Mouse (Mus musculus): ENCODE data around the gene Ccn5. TPM values are rescaled to one million over a fixed set of nuclear protein-coding genes. Genes with fewer than 3 reads are reported as not detected.

Gene Ccn5
- polyA plus RNA-seq, 1 experiment: not detected

DNA sequence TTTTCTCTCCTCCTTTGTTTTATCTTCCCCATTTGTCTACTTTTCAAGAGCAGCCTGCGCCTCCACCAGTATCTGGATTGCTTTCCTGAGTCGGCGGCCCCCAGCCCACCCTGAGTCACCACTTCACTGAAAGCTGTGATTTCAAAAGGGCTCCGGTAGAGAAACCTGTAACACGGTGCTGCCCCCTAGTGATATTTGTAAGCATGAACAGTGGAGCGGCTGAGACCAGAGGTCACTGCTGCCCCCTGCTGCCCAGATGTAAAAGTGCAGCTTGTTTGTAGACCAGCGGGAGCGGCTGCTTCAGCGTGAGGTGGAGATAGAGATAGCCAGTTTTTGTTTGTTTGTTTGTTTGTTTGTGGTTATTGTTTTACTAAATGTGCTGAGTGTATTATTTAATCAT lies 17.4 kb downstream of the Ccn5 start:
- Histone ChIP-seq H3K4me3 (ENCODE audit: low read depth, low read length) (no peak overlapping the region), H3K27ac (ENCODE audit: insufficient read depth, low read depth, low read length) (no peak overlapping the region), H3K27me3 (ENCODE audit: control insufficient read depth, insufficient read depth, low read length) (no peaks in the 10 kb centered on the region), H3K4me1 (ENCODE audit: control insufficient read depth, insufficient read depth, insufficient read length, low read length) (peaks cover 2% of the 10 kb centered on the region; the same call in 1 of the 2 replicates), H3K36me3 (ENCODE audit: control insufficient read depth, insufficient read depth, low read length) (no peaks in the 10 kb centered on the region)
- WGBS: 24% methylated on average over 9 of the region's 9 CpGs
- TF ChIP-seq CTCF (IDR thresholded peaks at IDR 0.05; ENCODE audit: extremely low read depth, insufficient read length, insufficient replicate concordance, low read depth, low read length) (peak; percentile 99), POLR2A (IDR thresholded peaks at IDR 0.05; ENCODE audit: low read depth, low read length) (no peak)

- no peak for TF ChIP-seq POLR2A (IDR thresholded peaks at IDR 0.05; ENCODE audit: low read depth, low read length)
- no peak for TF ChIP-seq CTCF (IDR thresholded peaks at IDR 0.05; ENCODE audit: extremely low read depth, insufficient read length, insufficient replicate concordance, low read depth, low read length)
- Histone ChIP-seq H3K27ac (ENCODE audit: insufficient read depth, low read depth, low read length) (no peak overlapping the region), H3K4me1 (ENCODE audit: control insufficient read depth, insufficient read depth, insufficient read length, low read length) (peaks cover 2% of the 10 kb centered on the region; the same call in 1 of the 2 replicates), H3K36me3 (ENCODE audit: control insufficient read depth, insufficient read depth, low read length) (no peaks in the 10 kb centered on the region), H3K4me3 (ENCODE audit: low read depth, low read length) (no peak overlapping the region), H3K27me3 (ENCODE audit: control insufficient read depth, insufficient read depth, low read length) (no peaks in the 10 kb centered on the region)
- 14% methylated on average over 6 of the region's 6 CpGs for WGBS
These were observed 18.9 kb downstream of the Ccn5 start for GRCm38 (mm10) chr2:163839519-163839918.

DNA sequence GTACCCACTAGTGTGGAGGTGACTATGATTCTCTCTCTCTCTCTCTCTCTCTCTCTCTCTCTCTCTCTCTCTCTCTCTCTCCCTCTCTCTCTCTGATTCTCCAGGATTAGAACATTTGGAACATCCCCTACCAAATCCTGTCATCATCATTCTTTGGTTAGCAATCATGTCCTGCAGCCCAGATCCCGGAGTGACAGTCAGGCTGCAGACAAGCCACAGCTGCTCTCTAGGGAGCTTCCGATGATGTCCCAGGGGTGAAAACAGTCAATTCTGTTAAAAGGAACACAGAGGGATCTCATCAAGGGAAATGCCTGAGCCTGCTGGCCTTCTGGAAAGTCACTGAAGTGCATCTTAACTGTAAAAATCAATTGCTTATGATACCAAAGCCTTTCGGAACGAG lies 21.4 kb downstream of the Ccn5 start:
- H3K27me3 ChIP-seq (ENCODE audit: control insufficient read depth, insufficient read depth, low read length): no peaks in the 10 kb centered on the region
- no peaks in the 10 kb centered on the region for H3K36me3 ChIP-seq (ENCODE audit: control insufficient read depth, insufficient read depth, low read length)
- TF ChIP-seq POLR2A (IDR thresholded peaks at IDR 0.05; ENCODE audit: low read depth, low read length) (no peak), CTCF (IDR thresholded peaks at IDR 0.05; ENCODE audit: extremely low read depth, insufficient read length, insufficient replicate concordance, low read depth, low read length) (no peak)
- 75% methylated on average over 4 of the region's 4 CpGs for WGBS
- peaks cover 2% of the 10 kb centered on the region; the same call in 1 of the 2 replicates for H3K4me1 ChIP-seq (ENCODE audit: control insufficient read depth, insufficient read depth, insufficient read length, low read length)
- H3K27ac ChIP-seq (ENCODE audit: insufficient read depth, low read depth, low read length): no peak overlapping the region
- no peak overlapping the region for H3K4me3 ChIP-seq (ENCODE audit: low read depth, low read length)

DNA sequence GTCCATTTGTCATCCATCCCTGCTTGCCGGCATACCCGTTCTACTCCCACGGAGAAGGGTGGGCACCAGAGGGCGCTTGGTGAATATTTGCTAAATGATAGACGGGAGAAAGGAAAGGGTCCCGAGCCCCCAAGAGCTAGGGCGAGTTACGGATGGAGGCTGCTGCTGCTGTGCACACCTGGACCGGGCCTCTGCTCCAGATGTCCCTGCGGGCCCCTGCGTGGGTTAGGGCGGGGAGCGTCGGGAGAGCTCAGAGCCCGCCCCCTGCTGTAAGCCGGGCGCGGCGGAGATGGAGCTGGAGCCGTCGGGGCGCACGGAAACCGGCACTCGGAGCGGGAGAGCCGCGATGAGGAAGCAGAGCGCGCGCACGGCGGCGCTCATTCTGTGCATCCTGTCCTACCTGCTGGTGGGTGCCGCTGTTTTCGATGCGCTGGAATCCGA lies 32.8 kb downstream of the Ccn5 start, which contains the start of gene Kcnk15:
Gene Kcnk15 (plus strand): TSS at position 191 of the 441 bp plus-strand sequence.
- 1% methylated on average over 38 of the region's 38 CpGs for WGBS
- H3K27ac ChIP-seq (ENCODE audit: insufficient read depth, low read depth, low read length): no peak within 1 kb of the TSS
- H3K27me3 ChIP-seq (ENCODE audit: control insufficient read depth, insufficient read depth, low read length): peaks cover 27% of the 10 kb centered on the region
- TF ChIP-seq CTCF (IDR thresholded peaks at IDR 0.05; ENCODE audit: extremely low read depth, insufficient read length, insufficient replicate concordance, low read depth, low read length): no peak
- no peak for TF ChIP-seq POLR2A (IDR thresholded peaks at IDR 0.05; ENCODE audit: low read depth, low read length)
- no peak within 1 kb of the TSS for H3K4me3 ChIP-seq (ENCODE audit: low read depth, low read length)
- H3K4me1 ChIP-seq (ENCODE audit: control insufficient read depth, insufficient read depth, insufficient read length, low read length): no peaks in the 10 kb centered on the region
- no peaks in the 10 kb centered on the region for H3K36me3 ChIP-seq (ENCODE audit: control insufficient read depth, insufficient read depth, low read length)

DNA sequence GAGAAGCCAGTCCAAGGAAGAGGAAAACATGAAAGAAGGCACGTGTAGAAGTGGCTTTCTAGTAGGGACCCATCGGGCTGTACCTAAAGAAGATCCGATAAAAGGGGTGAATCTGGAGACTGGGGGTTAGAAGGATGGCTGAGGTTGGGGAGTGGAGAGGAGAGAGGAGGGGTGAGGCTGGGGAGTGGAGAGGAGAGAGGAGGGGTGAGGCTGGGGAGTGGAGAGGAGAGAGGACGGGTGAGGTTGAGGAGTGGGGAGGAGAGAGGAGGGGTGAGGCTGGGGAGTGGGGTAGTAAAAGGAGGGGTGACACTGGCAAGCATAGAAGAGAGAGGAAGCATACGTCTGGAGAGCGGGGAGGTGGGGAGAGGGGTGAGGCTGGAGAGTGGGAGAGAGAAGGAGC lies 36.6 kb downstream of the Ccn5 start:
- H3K4me3 ChIP-seq (ENCODE audit: low read depth, low read length): no peak overlapping the region
- no peaks in the 10 kb centered on the region for H3K4me1 ChIP-seq (ENCODE audit: control insufficient read depth, insufficient read depth, insufficient read length, low read length)
- WGBS: 69% methylated on average over 6 of the region's 6 CpGs
- H3K27ac ChIP-seq (ENCODE audit: insufficient read depth, low read depth, low read length): no peak overlapping the region
- no peaks in the 10 kb centered on the region for H3K36me3 ChIP-seq (ENCODE audit: control insufficient read depth, insufficient read depth, low read length)
- peaks cover 28% of the 10 kb centered on the region for H3K27me3 ChIP-seq (ENCODE audit: control insufficient read depth, insufficient read depth, low read length)
- TF ChIP-seq POLR2A (IDR thresholded peaks at IDR 0.05; ENCODE audit: low read depth, low read length) (no peak), CTCF (IDR thresholded peaks at IDR 0.05; ENCODE audit: extremely low read depth, insufficient read length, insufficient replicate concordance, low read depth, low read length) (no peak)

GRCm38 (mm10) chr2:163858254-163858947 lies 37.7 kb downstream of the Ccn5 start:
- TF ChIP-seq POLR2A (IDR thresholded peaks at IDR 0.05; ENCODE audit: low read depth, low read length): no peak
- peak; percentile 28; the same call in 1 of the 2 replicates for TF ChIP-seq CTCF (IDR thresholded peaks at IDR 0.05; ENCODE audit: extremely low read depth, insufficient read length, insufficient replicate concordance, low read depth, low read length)
- H3K36me3 ChIP-seq (ENCODE audit: control insufficient read depth, insufficient read depth, low read length): no peaks in the 10 kb centered on the region
- H3K4me1 ChIP-seq (ENCODE audit: control insufficient read depth, insufficient read depth, insufficient read length, low read length): no peaks in the 10 kb centered on the region
- no peak overlapping the region for H3K27ac ChIP-seq (ENCODE audit: insufficient read depth, low read depth, low read length)
- no peak overlapping the region for H3K4me3 ChIP-seq (ENCODE audit: low read depth, low read length)
- WGBS: 13% methylated on average over 50 of the region's 50 CpGs
- H3K27me3 ChIP-seq (ENCODE audit: control insufficient read depth, insufficient read depth, low read length): peaks cover 26% of the 10 kb centered on the region

DNA sequence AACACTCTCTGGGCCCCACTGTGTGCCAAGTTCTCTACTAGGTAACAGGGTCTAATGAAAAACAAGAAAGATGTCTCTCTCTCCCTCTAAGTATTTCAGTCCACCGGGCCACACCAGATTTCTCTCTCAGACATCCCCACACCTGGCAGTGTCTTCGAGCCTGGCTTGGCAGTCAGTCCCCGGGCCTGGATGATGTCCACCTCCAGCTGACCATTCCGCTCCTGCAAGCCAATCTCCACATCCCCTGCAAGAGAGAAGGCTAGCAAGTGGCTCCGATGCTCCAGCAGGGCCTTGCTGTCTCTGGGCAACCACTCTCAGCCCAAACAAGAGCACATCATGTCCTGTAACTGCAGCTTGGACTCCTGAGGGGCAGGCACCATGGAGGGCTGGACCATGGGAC lies 44.6 kb downstream of the Ccn5 start:
- 94% methylated on average over 5 of the region's 5 CpGs for WGBS
- no peak for TF ChIP-seq CTCF (IDR thresholded peaks at IDR 0.05; ENCODE audit: extremely low read depth, insufficient read length, insufficient replicate concordance, low read depth, low read length)
- TF ChIP-seq POLR2A (IDR thresholded peaks at IDR 0.05; ENCODE audit: low read depth, low read length): no peak

More for the DNA sequence above, 44.6 kb downstream of the Ccn5 start:
- no peaks in the 10 kb centered on the region for H3K36me3 ChIP-seq (ENCODE audit: control insufficient read depth, insufficient read depth, low read length)
- H3K4me1 ChIP-seq (ENCODE audit: control insufficient read depth, insufficient read depth, insufficient read length, low read length): no peaks in the 10 kb centered on the region
- no peak overlapping the region for H3K27ac ChIP-seq (ENCODE audit: insufficient read depth, low read depth, low read length)
- no peak overlapping the region for H3K4me3 ChIP-seq (ENCODE audit: low read depth, low read length)
- no peaks in the 10 kb centered on the region for H3K27me3 ChIP-seq (ENCODE audit: control insufficient read depth, insufficient read depth, low read length)
